Mouse (Mus musculus) spleen, adult 2 months (tissue): ENCODE measurements around the gene Fam69b.

Experiments
- CTCF ChIP-seq: fragments of 200-500 bp; IDR thresholded peaks from 2 replicates; pipeline ENCODE4 v1.5.1; 2011; ENCODE audit warnings: mild to moderate bottlenecking, inconsistent platforms; ENCODE audit not compliant: insufficient read depth, insufficient read length, insufficient replicate concordance; ENCODE audit errors: extremely low read depth
- POLR2A ChIP-seq: fragments of 200-500 bp; IDR thresholded peaks from 2 replicates; pipeline ENCODE4 v1.6.1; 2011; ENCODE audit warnings: low read depth, low read length, inconsistent platforms

- TF ChIP-seq CTCF (no peak), POLR2A (no peak)
These were observed 33.8 kb upstream of the Fam69b start for GRCm38 (mm10) chr2:26594461-26594933.
